Mouse (Mus musculus): ENCODE measurements at regions not wholly inside any gene's neighbourhood (a gene's known extent, or its start where the extent isn't known, plus 50 kb on each side); places are given as distances from the start of the nearest gene placed in this dataset.

DNA sequence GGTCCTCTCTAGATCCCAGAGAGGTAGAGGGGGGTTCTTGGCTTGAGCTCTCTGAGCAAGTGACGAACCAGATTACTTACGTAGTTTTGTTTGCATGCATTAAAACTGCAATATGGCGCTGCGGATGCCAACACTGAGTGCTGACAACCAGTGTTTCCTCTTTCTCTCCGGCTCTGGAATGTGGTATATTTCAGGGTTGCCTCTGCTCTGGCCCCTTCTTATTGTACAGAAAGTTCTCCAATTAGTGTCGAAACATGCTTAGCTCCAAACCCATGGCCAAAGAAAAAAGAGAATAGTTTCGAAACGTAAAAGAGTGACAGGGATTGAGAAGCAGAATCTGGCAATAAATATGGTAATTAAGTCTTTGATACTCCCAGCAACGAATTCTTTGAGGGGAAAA, 124.8 kb downstream of the Fam84b start:
- no peak for DNase-seq (ENCODE audit: low read depth in 3 of 3, low spot score in 3 of 3)
- ATAC-seq (ENCODE audit: insufficient read depth), result no peak
- Histone ChIP-seq H3K36me3 (replicated peaks; ENCODE audit: control insufficient read depth, insufficient read depth, low read depth) (no peaks in the 10 kb centered on the region), H3K4me2 (ENCODE audit: low read depth) (no peak overlapping the region), H3K4me3 (ENCODE audit: insufficient read depth in 1 of 2, low read depth in 2 of 2, low read length in 2 of 2) (no peak overlapping the region), H3K9ac (replicated peaks) (no peak overlapping the region), H3K9me3 (ENCODE audit: control insufficient read depth, low read length) (no peaks in the 10 kb centered on the region), H3K27ac (no peak overlapping the region), H3K27me3 (ENCODE audit: control insufficient read depth, insufficient read depth, low read length) (no peaks in the 10 kb centered on the region), H3K4me1 (replicated peaks; ENCODE audit: control insufficient read depth in 2 of 2, insufficient read depth in 2 of 2, low read length in 1 of 2) (no peaks in the 10 kb centered on the region)
- 70% methylated on average over 9 of the region's 9 CpGs for WGBS (ENCODE audit: insufficient replicate concordance)
- no peak for TF ChIP-seq CTCF (IDR thresholded peaks at IDR 0.05; ENCODE audit: low read depth)
- no peak for TF ChIP-seq EP300 (IDR thresholded peaks at IDR 0.05; ENCODE audit: low read depth)

GRCm38 (mm10) chr15:60728337-60728736, 125.2 kb downstream of the Fam84b start:
- Histone ChIP-seq H3K4me2 (ENCODE audit: low read depth) (no peak overlapping the region), H3K27me3 (ENCODE audit: control insufficient read depth, insufficient read depth, low read length) (no peaks in the 10 kb centered on the region), H3K4me3 (ENCODE audit: insufficient read depth in 1 of 2, low read depth in 2 of 2, low read length in 2 of 2) (no peak overlapping the region), H3K36me3 (replicated peaks; ENCODE audit: control insufficient read depth, insufficient read depth, low read depth) (no peaks in the 10 kb centered on the region), H3K27ac (no peak overlapping the region), H3K4me1 (replicated peaks; ENCODE audit: control insufficient read depth in 2 of 2, insufficient read depth in 2 of 2, low read length in 1 of 2) (no peaks in the 10 kb centered on the region), H3K9me3 (ENCODE audit: control insufficient read depth, low read length) (no peaks in the 10 kb centered on the region), H3K9ac (replicated peaks) (no peak overlapping the region)
- TF ChIP-seq EP300 (IDR thresholded peaks at IDR 0.05; ENCODE audit: low read depth) (no peak), CTCF (IDR thresholded peaks at IDR 0.05; ENCODE audit: low read depth) (no peak)
- DNase-seq (ENCODE audit: low read depth in 3 of 3, low spot score in 3 of 3) (no peak), ATAC-seq (ENCODE audit: insufficient read depth) (no peak)
- 74% methylated on average over 4 of the region's 4 CpGs for WGBS (ENCODE audit: insufficient replicate concordance)

- no peaks in the 10 kb centered on the region for H3K27me3 ChIP-seq (ENCODE audit: control insufficient read depth, insufficient read depth, low read length)
- DNase-seq (ENCODE audit: low read depth in 3 of 3, low spot score in 3 of 3) (no peak), ATAC-seq (ENCODE audit: insufficient read depth) (no peak)
- no peak overlapping the region for H3K4me2 ChIP-seq (ENCODE audit: low read depth)
- H3K4me3 ChIP-seq (ENCODE audit: insufficient read depth in 1 of 2, low read depth in 2 of 2, low read length in 2 of 2), result no peak overlapping the region
- H3K9ac ChIP-seq (replicated peaks), result no peak overlapping the region
- H3K27ac ChIP-seq, result no peak overlapping the region
- no peaks in the 10 kb centered on the region for H3K4me1 ChIP-seq (replicated peaks; ENCODE audit: control insufficient read depth in 2 of 2, insufficient read depth in 2 of 2, low read length in 1 of 2)
- 73% methylated on average over 5 of the region's 5 CpGs for WGBS (ENCODE audit: insufficient replicate concordance)
- TF ChIP-seq EP300 (IDR thresholded peaks at IDR 0.05; ENCODE audit: low read depth), result no peak
- no peak for TF ChIP-seq CTCF (IDR thresholded peaks at IDR 0.05; ENCODE audit: low read depth)
- H3K36me3 ChIP-seq (replicated peaks; ENCODE audit: control insufficient read depth, insufficient read depth, low read depth), result no peaks in the 10 kb centered on the region
- no peaks in the 10 kb centered on the region for H3K9me3 ChIP-seq (ENCODE audit: control insufficient read depth, low read length)
Observed at GRCm38 (mm10) chr15:60719332-60719731, 134.2 kb downstream of the Fam84b start.

DNA sequence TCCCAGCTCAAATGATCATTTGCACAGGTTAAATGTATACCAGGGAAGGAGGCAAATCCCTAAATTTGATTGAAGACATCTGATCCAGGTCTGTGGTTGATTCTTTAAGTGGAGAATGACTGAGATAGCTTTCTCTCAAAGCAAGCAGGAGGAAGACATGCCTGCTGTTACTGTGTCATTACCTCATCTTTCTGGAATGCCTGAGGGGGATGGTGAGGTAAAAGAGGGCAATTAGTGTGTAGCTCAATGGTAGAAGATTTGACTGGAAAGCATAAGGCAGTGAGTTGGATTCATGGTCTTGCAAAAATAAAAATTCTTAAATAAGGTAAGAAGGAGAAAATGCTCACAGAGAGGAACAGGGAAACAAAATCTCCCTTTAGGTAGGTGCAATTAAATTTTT, 144.9 kb downstream of the Fam84b start:
- no peak for ATAC-seq (ENCODE audit: insufficient read depth)
- Histone ChIP-seq H3K4me2 (ENCODE audit: low read depth) (no peak overlapping the region), H3K36me3 (replicated peaks; ENCODE audit: control insufficient read depth, insufficient read depth, low read depth) (no peaks in the 10 kb centered on the region), H3K4me1 (replicated peaks; ENCODE audit: control insufficient read depth in 2 of 2, insufficient read depth in 2 of 2, low read length in 1 of 2) (no peaks in the 10 kb centered on the region), H3K9ac (replicated peaks) (no peak overlapping the region), H3K27ac (no peak overlapping the region), H3K9me3 (ENCODE audit: control insufficient read depth, low read length) (no peaks in the 10 kb centered on the region), H3K27me3 (ENCODE audit: control insufficient read depth, insufficient read depth, low read length) (no peaks in the 10 kb centered on the region), H3K4me3 (ENCODE audit: insufficient read depth in 1 of 2, low read depth in 2 of 2, low read length in 2 of 2) (no peak overlapping the region)
- no peak for TF ChIP-seq CTCF (IDR thresholded peaks at IDR 0.05; ENCODE audit: low read depth)
- no peak for TF ChIP-seq EP300 (IDR thresholded peaks at IDR 0.05; ENCODE audit: low read depth)
- DNase-seq (ENCODE audit: low read depth in 3 of 3, low spot score in 3 of 3), result no peak

DNA sequence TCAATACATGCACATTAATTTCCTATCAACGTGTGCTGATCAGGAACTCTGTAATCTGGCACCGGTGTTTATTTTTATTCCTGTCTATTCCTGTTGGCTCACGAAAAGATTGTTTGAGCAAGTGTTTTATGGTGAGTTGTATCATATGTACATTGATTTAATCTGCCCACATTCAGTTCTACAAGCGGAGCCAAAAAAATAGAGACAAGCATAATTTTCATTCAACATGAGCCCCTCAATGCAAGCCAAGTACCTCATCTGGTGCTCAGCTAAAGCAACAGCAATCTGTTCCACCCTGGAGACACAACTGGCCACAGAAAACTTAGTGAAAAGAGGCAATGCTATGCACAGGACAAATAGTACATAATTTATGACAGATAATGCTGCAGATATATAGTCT, 147.6 kb downstream of the Fam84b start:
- WGBS (ENCODE audit: insufficient replicate concordance), result 68% methylated on average over 4 of the region's 4 CpGs
- DNase-seq (ENCODE audit: low read depth in 3 of 3, low spot score in 3 of 3) (no peak), ATAC-seq (ENCODE audit: insufficient read depth) (no peak)

DNA sequence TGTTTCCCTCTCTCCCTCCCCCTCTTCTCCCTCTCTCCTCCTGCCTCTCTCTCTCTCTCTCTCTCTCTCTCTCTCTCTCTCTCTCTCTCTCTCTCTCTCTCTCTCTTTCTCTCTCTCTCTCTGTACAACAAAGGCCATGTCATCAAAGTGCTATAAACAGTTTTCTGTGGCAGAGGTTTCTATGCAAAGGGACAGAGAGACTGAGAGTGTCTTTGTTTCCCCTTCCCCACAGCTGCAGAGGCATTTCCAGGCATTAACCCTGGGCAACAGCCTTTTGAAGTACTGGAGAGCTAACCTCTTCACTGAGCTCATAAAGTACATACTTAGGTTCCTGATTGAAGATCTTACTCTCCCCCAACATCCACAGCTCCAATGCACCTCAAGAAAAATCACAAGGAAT, 152.3 kb downstream of the Fam84b start:
- no peak for ATAC-seq (ENCODE audit: insufficient read depth)
- no peak overlapping the region for H3K4me3 ChIP-seq (ENCODE audit: insufficient read depth in 1 of 2, low read depth in 2 of 2, low read length in 2 of 2)
- DNase-seq (ENCODE audit: low read depth in 3 of 3, low spot score in 3 of 3), result no peak
- H3K4me1 ChIP-seq (replicated peaks; ENCODE audit: control insufficient read depth in 2 of 2, insufficient read depth in 2 of 2, low read length in 1 of 2), result no peaks in the 10 kb centered on the region
- H3K27ac ChIP-seq, result no peak overlapping the region
- H3K9ac ChIP-seq (replicated peaks), result no peak overlapping the region
- no peak for TF ChIP-seq EP300 (IDR thresholded peaks at IDR 0.05; ENCODE audit: low read depth)
- TF ChIP-seq CTCF (IDR thresholded peaks at IDR 0.05; ENCODE audit: low read depth), result no peak
- no peaks in the 10 kb centered on the region for H3K36me3 ChIP-seq (replicated peaks; ENCODE audit: control insufficient read depth, insufficient read depth, low read depth)
- no peaks in the 10 kb centered on the region for H3K9me3 ChIP-seq (ENCODE audit: control insufficient read depth, low read length)
- no peaks in the 10 kb centered on the region for H3K27me3 ChIP-seq (ENCODE audit: control insufficient read depth, insufficient read depth, low read length)
- no peak overlapping the region for H3K4me2 ChIP-seq (ENCODE audit: low read depth)

More for the DNA sequence above, 147.6 kb downstream of the Fam84b start:
- H3K4me3 ChIP-seq (ENCODE audit: insufficient read depth in 1 of 2, low read depth in 2 of 2, low read length in 2 of 2), result no peak overlapping the region
- TF ChIP-seq EP300 (IDR thresholded peaks at IDR 0.05; ENCODE audit: low read depth) (no peak), CTCF (IDR thresholded peaks at IDR 0.05; ENCODE audit: low read depth) (no peak)
- H3K36me3 ChIP-seq (replicated peaks; ENCODE audit: control insufficient read depth, insufficient read depth, low read depth), result no peaks in the 10 kb centered on the region
- no peak overlapping the region for H3K27ac ChIP-seq
- no peaks in the 10 kb centered on the region for H3K27me3 ChIP-seq (ENCODE audit: control insufficient read depth, insufficient read depth, low read length)
- no peak overlapping the region for H3K9ac ChIP-seq (replicated peaks)
- H3K4me1 ChIP-seq (replicated peaks; ENCODE audit: control insufficient read depth in 2 of 2, insufficient read depth in 2 of 2, low read length in 1 of 2), result no peaks in the 10 kb centered on the region
- H3K4me2 ChIP-seq (ENCODE audit: low read depth), result no peak overlapping the region
- H3K9me3 ChIP-seq (ENCODE audit: control insufficient read depth, low read length), result no peaks in the 10 kb centered on the region

Measured in liver, embryonic 14.5 days (tissue).